Mouse (Mus musculus): ENCODE results near the gene Nop10. TPM values are rescaled to one million over a fixed set of nuclear protein-coding genes. Genes with fewer than 3 reads are reported as not detected.
"Not testable (repeated sequence)": the region's sequence is repeated elsewhere in the genome, so short reads cannot be mapped to it uniquely, and the experiment has no call there.

Gene Nop10
- total RNA-seq, 2 experiments from 2014 or later: 57.1 to 64.2 TPM

GRCm38 (mm10) chr2:112259241-112259962, 2.3 kb upstream of the Nop10 start, which contains the start of gene Nutm1:
TSS of gene Nutm1 (minus strand) at chr2:112259291.
- intact Hi-C loops (cut with DNase I): no loop called here
- DNase-seq: peak in 1 of 2 experiments; percentile 14

GRCm38 (mm10) chr2:112262779-112263295, 1.1 kb downstream of the Nop10 start:
- intact Hi-C loops (cut with DNase I): loop anchor here (2.0 to 10.0 kb wide), 5 partner anchors 24 to 222 kb away; partner anchors contain the start of genes Chrm5, Emc4, Emc7 and Lpcat4
- no peak for DNase-seq

- no peak for DNase-seq
- intact Hi-C loops (cut with DNase I): loop anchor here (5.0 to 10.0 kb wide), 4 partner anchors 70 to 220 kb away; partner anchors contain the start of genes Chrm5, Emc4 and Emc7
Measured at GRCm38 (mm10) chr2:112264364-112264763, 2.6 kb downstream of the Nop10 start.

GRCm38 (mm10) chr2:112265448-112266241, 3.9 kb downstream of the Nop10 start, which contains the start of gene Slc12a6:
TSS of gene Slc12a6 (plus strand) at chr2:112265825.
- peak; percentile 94 to 95 for DNase-seq
- intact Hi-C loops (cut with DNase I): loop anchor here (10.0 kb wide), 3 partner anchors 69 to 219 kb away; partner anchors contain the start of genes Chrm5 and Emc7

GRCm38 (mm10) chr2:112266242-112266592, 4.5 kb downstream of the Nop10 start, which contains the start of gene Gm21985:
TSS of gene Gm21985 (plus strand) at chr2:112266314.
- peak; percentile 72 to 73 for DNase-seq
- intact Hi-C loops (cut with DNase I): loop anchor here (10.0 kb wide), 3 partner anchors 69 to 219 kb away; partner anchors contain the start of genes Chrm5 and Emc7

GRCm38 (mm10) chr2:112266780-112267179, 5.1 kb downstream of the Nop10 start:
- intact Hi-C loops (cut with DNase I): loop anchor here (10.0 kb wide), 3 partner anchors 68 to 218 kb away; partner anchors contain the start of genes Chrm5 and Emc7
- DNase-seq: peak; percentile 16 to 40

GRCm38 (mm10) chr2:112267547-112268269, 6.0 kb downstream of the Nop10 start:
- intact Hi-C loops (cut with DNase I): loop anchor here (10.0 kb wide), 3 partner anchors 67 to 217 kb away; partner anchors contain the start of genes Chrm5 and Emc7
- DNase-seq: no peak

GRCm38 (mm10) chr2:112270011-112270410, 8.3 kb downstream of the Nop10 start:
- intact Hi-C loops (cut with DNase I): no loop called here
- no peak for DNase-seq

- intact Hi-C loops (cut with DNase I): no loop called here
- no peak for DNase-seq
Measured at GRCm38 (mm10) chr2:112272909-112273308, 11.2 kb downstream of the Nop10 start.

- intact Hi-C loops (cut with DNase I): no loop called here
- DNase-seq: no peak
Measured at GRCm38 (mm10) chr2:112273474-112273873, 11.7 kb downstream of the Nop10 start.

GRCm38 (mm10) chr2:112276870-112277269, 15.1 kb downstream of the Nop10 start:
- no peak for DNase-seq
- intact Hi-C loops (cut with DNase I): no loop called here

- DNase-seq: no peak
- intact Hi-C loops (cut with DNase I): no loop called here
Measured at GRCm38 (mm10) chr2:112282846-112283245, 21.1 kb downstream of the Nop10 start.

- intact Hi-C loops (cut with DNase I): no loop called here
- DNase-seq: peak; percentile 66 to 71
Measured at GRCm38 (mm10) chr2:112284363-112285030, 22.8 kb downstream of the Nop10 start.

- DNase-seq: no peak
- intact Hi-C loops (cut with DNase I): no loop called here
Measured at GRCm38 (mm10) chr2:112285031-112285390, 23.3 kb downstream of the Nop10 start.

- intact Hi-C loops (cut with DNase I); DNase-seq: not testable (repeated sequence)
Measured at GRCm38 (mm10) chr2:112286062-112286461, 24.3 kb downstream of the Nop10 start.

- intact Hi-C loops (cut with DNase I): no loop called here
- DNase-seq: no peak
Measured at GRCm38 (mm10) chr2:112287059-112287458, 25.3 kb downstream of the Nop10 start.

- no peak for DNase-seq
- intact Hi-C loops (cut with DNase I): no loop called here
Measured at GRCm38 (mm10) chr2:112289507-112289906, 27.8 kb downstream of the Nop10 start.

GRCm38 (mm10) chr2:112292823-112293222, 31.1 kb downstream of the Nop10 start:
- no peak for DNase-seq
- intact Hi-C loops (cut with DNase I): no loop called here

GRCm38 (mm10) chr2:112296211-112296610, 34.5 kb downstream of the Nop10 start:
- intact Hi-C loops (cut with DNase I): no loop called here
- no peak for DNase-seq
